Mouse (Mus musculus) small intestine, adult 2 months (tissue): ENCODE results near the gene Lcmt1. TPM values are rescaled to one million over a fixed set of nuclear protein-coding genes. Genes with fewer than 3 reads are reported as not detected.

Experiments
- H3K27ac ChIP-seq: fragments of 200-500 bp; 2 replicates; pipeline ENCODE4 v1.5.1; 2012; ENCODE audit warnings: low read depth, low read length, control low read depth, inconsistent platforms; ENCODE audit not compliant: insufficient read depth
- H3K27me3 ChIP-seq: fragments of 200-500 bp; 2 replicates; pipeline ENCODE4 v1.6.1; 2012; ENCODE audit warnings: mild to moderate bottlenecking, moderate library complexity, low read length, inconsistent platforms; ENCODE audit not compliant: control insufficient read depth, insufficient read depth
- H3K36me3 ChIP-seq: fragments of 200-500 bp; 2 replicates; pipeline ENCODE4 v1.6.1; 2012; ENCODE audit warnings: mild to moderate bottlenecking, low read length, control low read depth, inconsistent platforms; ENCODE audit not compliant: control insufficient read depth, insufficient read depth
- H3K4me1 ChIP-seq: fragments of 200-500 bp; 2 replicates; pipeline ENCODE4 v1.6.1; 2012; ENCODE audit warnings: low read length, inconsistent platforms, mixed read lengths; ENCODE audit not compliant: control insufficient read depth, insufficient read depth, insufficient read length
- H3K4me3 ChIP-seq: fragments of 200-500 bp; 2 replicates; pipeline ENCODE4 v1.5.1; 2012; ENCODE audit warnings: low read depth, mild to moderate bottlenecking, control low read depth, inconsistent platforms, low read length, moderate library complexity
- CTCF ChIP-seq: fragments of 200-500 bp; IDR thresholded peaks from 2 replicates; pipeline ENCODE4 v1.5.1; 2012; ENCODE audit warnings: low read depth, mild to moderate bottlenecking, control low read depth, inconsistent platforms, low read length, moderate library complexity, mixed read lengths; ENCODE audit not compliant: insufficient replicate concordance, insufficient read length; ENCODE audit errors: extremely low read depth
- POLR2A ChIP-seq: fragments of 200-500 bp; IDR thresholded peaks from 2 replicates; pipeline ENCODE4 v1.6.1; 2012; ENCODE audit warnings: low read depth, mild to moderate bottlenecking, control low read depth, inconsistent platforms, low read length, moderate library complexity
- WGBS: fragments of 180-500 bp; shearing (Covaris S2); methylation state at CpG from one replicate; pipeline ENCODE4 v1.1.7; 2018; 5-methylcytosine and 5-hydroxymethylcytosine counted together
- polyA plus RNA-seq: library from polyadenylated mRNA; depleted of rRNA; stranded (reverse); fragments of >200 nt; gene quantifications from 2 replicates; pipeline ENCODE4 v1.2.3, GENCODE M21; 2012

The Lcmt1 gene
- polyA plus RNA-seq, 1 experiment: 21.5 TPM

DNA sequence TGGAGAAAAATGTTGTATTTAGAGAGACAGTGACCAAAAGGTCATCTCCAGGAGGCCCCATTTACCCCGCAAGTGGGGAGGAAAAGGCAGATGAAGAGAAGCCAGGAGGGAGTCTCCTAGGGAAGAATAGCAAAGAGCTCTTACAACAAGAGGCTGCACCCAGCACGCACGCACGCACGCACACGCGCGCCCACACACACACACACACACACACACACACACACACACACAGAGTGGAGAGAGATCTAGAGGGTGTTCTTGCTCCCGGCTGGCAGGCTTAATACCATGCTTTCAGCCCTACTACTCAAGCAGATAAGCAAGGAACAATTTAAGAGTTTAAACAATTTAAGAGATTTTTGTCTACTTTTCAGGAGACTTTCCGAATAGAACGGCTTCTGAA, 19.8 kb upstream of the Lcmt1 start:
- TF ChIP-seq POLR2A (no peak), CTCF (no peak)
- WGBS: 85% methylated on average over 11 of the region's 11 CpGs
- H3K27ac ChIP-seq: no peak overlapping the region
- H3K36me3 ChIP-seq: no peaks in the 10 kb centered on the region
- H3K4me1 ChIP-seq: peaks cover 40% of the 10 kb centered on the region
- no peaks in the 10 kb centered on the region for H3K27me3 ChIP-seq
- H3K4me3 ChIP-seq: no peak overlapping the region

DNA sequence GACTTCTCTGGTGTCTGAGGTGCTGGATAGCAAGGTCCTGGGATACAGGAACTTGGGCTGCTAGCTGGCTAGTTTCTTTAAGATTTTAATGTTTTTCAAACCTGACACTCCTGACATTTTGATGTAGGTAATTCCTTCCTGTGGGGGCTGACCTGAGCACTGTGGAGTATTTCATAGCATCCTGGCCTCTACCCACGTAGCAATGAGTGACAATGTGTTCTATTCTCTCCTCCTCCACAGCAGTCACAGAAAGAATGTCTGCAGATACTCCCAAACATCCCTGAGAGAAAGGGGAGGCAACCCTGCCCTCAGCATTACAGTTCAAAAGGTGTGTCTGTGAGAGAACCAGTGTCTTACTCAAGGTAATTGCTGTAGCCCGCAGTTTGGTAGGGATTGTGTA, 19.3 kb upstream of the Lcmt1 start:
- Histone ChIP-seq H3K27ac (no peak overlapping the region), H3K4me1 (peaks cover 38% of the 10 kb centered on the region), H3K36me3 (no peaks in the 10 kb centered on the region), H3K4me3 (no peak overlapping the region), H3K27me3 (no peaks in the 10 kb centered on the region)
- WGBS: 79% methylated on average over 2 of the region's 2 CpGs
- no peak for TF ChIP-seq CTCF
- no peak for TF ChIP-seq POLR2A

DNA sequence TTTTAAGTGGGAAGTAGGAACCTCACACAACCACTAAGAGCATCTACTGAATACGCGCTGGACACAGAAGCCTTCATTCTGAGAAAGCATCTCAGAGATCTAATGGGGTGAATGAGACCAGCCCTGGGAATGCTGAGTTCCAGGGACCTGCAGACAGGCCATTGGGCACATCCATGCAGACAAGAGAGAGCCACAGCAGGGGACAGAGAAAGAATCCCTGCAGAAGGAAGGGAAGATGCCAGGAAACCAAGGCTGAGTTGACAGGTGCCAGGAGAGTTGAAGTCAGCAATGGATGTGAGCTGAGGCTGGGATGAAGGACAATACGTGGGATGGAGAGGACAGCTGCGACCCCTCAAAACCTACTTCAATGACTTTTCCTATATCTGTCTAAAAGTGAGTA, 16.5 kb upstream of the Lcmt1 start:
- Histone ChIP-seq H3K27me3 (no peaks in the 10 kb centered on the region), H3K36me3 (no peaks in the 10 kb centered on the region), H3K4me3 (no peak overlapping the region), H3K27ac (no peak overlapping the region), H3K4me1 (peaks cover 40% of the 10 kb centered on the region)
- TF ChIP-seq CTCF (no peak), POLR2A (no peak)
- 95% methylated on average over 4 of the region's 4 CpGs for WGBS

DNA sequence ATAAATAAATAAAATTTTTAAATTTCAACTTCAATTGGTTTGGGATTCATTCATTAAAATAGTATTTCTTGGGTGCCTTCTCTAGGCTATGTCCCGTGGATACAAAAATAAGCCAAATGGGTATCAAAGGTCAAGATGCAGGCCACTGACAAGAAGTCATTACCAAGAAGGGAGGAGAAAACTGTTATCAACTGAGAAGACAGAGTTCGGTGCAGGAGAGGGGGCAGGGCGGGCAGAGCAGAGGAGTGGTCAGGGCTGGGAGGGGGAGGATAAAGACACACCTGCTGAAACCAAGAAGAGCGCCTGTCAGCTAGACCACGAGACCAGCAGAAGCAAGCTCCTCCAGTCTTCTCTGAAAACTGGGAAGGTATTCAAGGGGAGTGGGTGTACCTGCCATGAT, 15.7 kb upstream of the Lcmt1 start:
- Histone ChIP-seq H3K27me3 (no peaks in the 10 kb centered on the region), H3K4me1 (peaks cover 40% of the 10 kb centered on the region), H3K4me3 (no peak overlapping the region), H3K36me3 (no peaks in the 10 kb centered on the region), H3K27ac (peak overlapping the region; percentile 69)
- TF ChIP-seq CTCF (no peak), POLR2A (no peak)
- 29% methylated on average over 5 of the region's 5 CpGs for WGBS

DNA sequence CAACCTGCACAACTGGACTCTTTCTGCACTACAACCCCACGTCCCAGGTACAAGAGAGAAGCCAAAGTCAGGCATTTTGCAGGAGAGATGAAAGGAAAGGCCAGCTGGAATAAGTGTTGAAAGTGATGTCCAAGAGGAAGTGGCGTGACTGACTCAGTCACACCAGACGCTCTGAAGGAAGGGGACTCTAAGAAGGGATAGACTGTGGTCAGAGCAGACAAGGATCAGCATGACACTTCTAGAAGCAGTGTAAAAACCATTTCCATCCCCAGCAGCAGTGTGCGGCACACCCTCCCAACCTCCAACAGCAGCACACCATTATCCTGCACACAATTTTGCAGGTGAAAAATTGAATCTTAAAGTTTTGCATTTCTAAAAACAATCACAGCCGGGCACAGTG, 15.2 kb upstream of the Lcmt1 start:
- no peak overlapping the region for H3K4me3 ChIP-seq
- H3K27ac ChIP-seq: peak overlapping the region; percentile 69
- WGBS: 44% methylated on average over 5 of the region's 5 CpGs
- no peaks in the 10 kb centered on the region for H3K36me3 ChIP-seq
- H3K27me3 ChIP-seq: no peaks in the 10 kb centered on the region
- H3K4me1 ChIP-seq: peaks cover 37% of the 10 kb centered on the region
- no peak for TF ChIP-seq CTCF
- TF ChIP-seq POLR2A: no peak

DNA sequence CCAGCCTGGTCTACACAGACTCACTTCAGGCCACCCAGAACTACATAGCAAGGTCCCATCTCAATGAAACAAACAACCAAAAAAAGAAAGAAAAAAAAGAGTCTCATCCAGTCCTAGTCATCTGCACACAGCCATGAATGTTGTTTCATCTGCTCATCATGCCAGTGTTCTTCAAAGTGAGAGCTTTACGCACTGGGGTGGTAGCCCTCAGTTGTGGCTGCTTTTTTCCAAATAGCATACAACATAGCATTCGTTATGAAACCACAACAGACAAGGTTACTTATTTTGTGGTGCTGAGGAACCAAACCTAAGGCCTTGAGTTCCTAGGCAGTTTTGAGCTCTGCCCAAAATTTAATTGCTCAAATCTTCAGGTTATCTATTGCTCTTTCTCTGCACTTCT, 14.7 kb upstream of the Lcmt1 start:
- Histone ChIP-seq H3K27ac (peak overlapping the region; percentile 69), H3K27me3 (no peaks in the 10 kb centered on the region), H3K4me1 (peaks cover 37% of the 10 kb centered on the region), H3K4me3 (no peak overlapping the region), H3K36me3 (no peaks in the 10 kb centered on the region)
- 87% methylated on average over 2 of the region's 2 CpGs for WGBS
- TF ChIP-seq CTCF: no peak

DNA sequence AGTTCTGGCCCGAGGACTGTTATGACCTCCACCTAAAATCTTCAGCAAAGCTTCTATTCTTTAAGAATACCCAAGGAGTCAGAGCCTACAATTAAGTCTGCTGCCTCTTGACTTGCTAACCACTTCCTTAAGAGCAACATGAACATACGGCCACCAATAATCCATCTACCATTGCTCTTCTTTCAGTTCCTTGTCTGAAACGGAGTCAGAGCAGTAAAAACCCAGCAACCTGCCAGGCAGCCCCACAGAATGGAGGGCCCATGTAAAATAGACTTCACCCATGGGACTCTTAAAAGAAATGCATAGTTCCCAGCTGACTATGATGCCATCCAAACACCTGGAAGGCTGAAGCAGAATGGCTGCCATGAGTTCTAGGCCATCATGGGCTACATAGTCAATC, 13.4 kb upstream of the Lcmt1 start:
- Histone ChIP-seq H3K4me1 (peaks cover 39% of the 10 kb centered on the region), H3K36me3 (peaks cover 2% of the 10 kb centered on the region; the same call in 1 of the 2 replicates), H3K4me3 (no peak overlapping the region), H3K27me3 (no peaks in the 10 kb centered on the region), H3K27ac (0 out of 2 replicates have a peak overlapping the region, but pooled peaks have one; percentile 8)
- WGBS: 78% methylated on average over 3 of the region's 3 CpGs
- TF ChIP-seq CTCF (no peak), POLR2A (no peak)

DNA sequence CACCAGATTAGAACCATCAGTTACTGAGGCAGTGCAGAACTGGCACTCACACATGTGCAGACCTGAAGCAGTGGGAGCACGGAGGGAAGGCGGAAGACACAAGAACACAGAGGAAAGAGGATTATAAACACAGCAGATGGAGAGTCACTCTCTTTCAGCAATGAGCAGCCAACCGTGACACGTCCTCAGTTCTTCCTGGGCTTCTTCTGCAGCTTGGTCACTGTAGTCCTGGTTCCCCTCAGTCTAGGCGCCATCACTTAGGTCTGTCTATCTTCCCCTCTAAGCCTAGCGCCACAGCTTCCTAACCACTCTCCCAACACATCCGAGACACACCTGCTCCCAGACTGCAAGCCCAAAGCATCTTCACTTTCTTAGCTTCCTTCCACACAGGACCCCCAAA, 10.5 kb upstream of the Lcmt1 start:
- WGBS: 85% methylated on average over 7 of the region's 7 CpGs

More for the DNA sequence above, 10.5 kb upstream of the Lcmt1 start:
- Histone ChIP-seq H3K36me3 (peaks cover 2% of the 10 kb centered on the region; the same call in 1 of the 2 replicates), H3K4me1 (peaks cover 30% of the 10 kb centered on the region), H3K27me3 (no peaks in the 10 kb centered on the region), H3K27ac (no peak overlapping the region), H3K4me3 (no peak overlapping the region)
- TF ChIP-seq POLR2A (no peak), CTCF (no peak)
